Comparison of ENCODE assay signal across 24 mouse cellular contexts in the genomic region with DNA sequence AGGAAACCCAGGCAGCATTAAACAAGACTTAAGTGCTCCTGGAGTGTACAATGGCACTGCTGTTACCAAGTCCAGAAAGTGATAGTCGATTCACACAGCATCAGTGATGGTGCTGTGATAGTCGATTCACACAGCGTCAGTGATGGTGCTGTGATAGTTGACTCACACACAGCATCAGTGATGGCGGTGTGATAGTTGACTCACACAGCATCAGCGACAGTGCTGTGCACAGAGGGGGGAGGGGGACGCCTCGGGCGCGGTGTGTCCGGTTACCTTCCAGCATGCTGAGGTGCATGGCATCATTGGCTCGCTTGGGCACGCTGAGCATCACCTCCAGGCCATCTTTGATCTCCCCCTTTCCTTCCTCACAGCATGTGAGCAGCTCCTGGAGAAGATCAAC.
A peak's percentile ranks its signal among the peaks of the same experiment; 100 is the strongest.
DNase-seq lines count a peak whose midpoint lies in the region; ATAC-seq and TF ChIP-seq lines count a peak whose summit lies in the region.
"Had no signal": no experiment of that assay in that cellular context is flagged by ENCODE, and none has a peak within 500 bp of the region (broad histone marks: within the 10 kb centered on the region; RNA-seq: fewer than 3 reads in every experiment).

No protein-coding gene starts in this region.

- no peaks in the 10 kb centered on the region; the same call in 1 of the 2 replicates for H3K36me3 ChIP-seq in heart, adult 2 months (ENCODE audit: control insufficient read depth, insufficient read depth, low read length)

- no peak overlapping the region for H3K4me3 ChIP-seq in heart, adult 2 months
- H3K4me3 ChIP-seq: embryonic facial prominence, embryonic 15.5 days; heart, embryonic 15.5 days; midbrain, embryonic 15.5 days; neural tube, embryonic 15.5 days had no signal

- no peaks in the 10 kb centered on the region for H3K79me2 ChIP-seq in heart, adult 2 months (replicated peaks; ENCODE audit: control insufficient read depth, insufficient read depth, low read length)

- no peak for TF ChIP-seq EP300 in heart, adult 2 months (IDR thresholded peaks at IDR 0.05; ENCODE audit: insufficient read depth, low read depth, low read length)

- DNase-seq in frontal cortex, postnatal 14 days (ENCODE audit: low spot score in 2 of 2): no peak
- DNase-seq in CD4-positive helper T cell, adult 2 months (ENCODE audit: low read depth, low spot score): peak; percentile 76
- peak; percentile 75 for DNase-seq in brain, adult 2 months (ENCODE audit: low read depth, low spot score)
- DNase-seq in adipocyte (ENCODE audit: low spot score): no peak
- no peak for DNase-seq in heart, adult 2 months
- DNase-seq in embryo, embryonic 11 days: no peak
- DNase-seq: cerebellum, adult 9-10 months; gastrocnemius, postnatal 25 days; heart, postnatal 36 days; kidney, adult 9 months; kidney, postnatal 14 days; layer of hippocampus, postnatal 36 days; lung, embryonic 14.5 days; right cerebral cortex, adult 18-20 months had no signal

- no peak for TF ChIP-seq CTCF in heart, adult 2 months (IDR thresholded peaks at IDR 0.05)

- H3K27ac ChIP-seq in heart, adult 2 months: no peak overlapping the region
- H3K27ac ChIP-seq: embryonic facial prominence, embryonic 15.5 days; heart, embryonic 15.5 days; hindbrain, embryonic 14.5 days; liver, embryonic 14.5 days; midbrain, embryonic 15.5 days; neural tube, embryonic 15.5 days had no signal

- H3K4me1 ChIP-seq in heart, adult 2 months (ENCODE audit: control insufficient read depth, insufficient read depth, low read length): 0 out of 2 replicates have a peak, but pooled peaks cover 1% of the 10 kb centered on the region
- H3K4me1 ChIP-seq: embryonic facial prominence, embryonic 15.5 days; heart, embryonic 15.5 days; midbrain, embryonic 15.5 days; neural tube, embryonic 15.5 days had no signal

- H3K27me3 ChIP-seq in heart, adult 2 months (ENCODE audit: control insufficient read depth, insufficient read depth, low read length): no peaks in the 10 kb centered on the region
- H3K27me3 ChIP-seq: embryonic facial prominence, embryonic 15.5 days; heart, embryonic 15.5 days; midbrain, embryonic 15.5 days; neural tube, embryonic 15.5 days had no signal

- intact Hi-C loops in heart, adult 2 months (cut with DNase I): no loop called here

- H3K9ac ChIP-seq in heart, adult 2 months (ENCODE audit: low read depth, low read length): no peak overlapping the region
- H3K9ac ChIP-seq: embryonic facial prominence, embryonic 15.5 days; heart, embryonic 15.5 days; hindbrain, embryonic 14.5 days; liver, embryonic 14.5 days; lung, embryonic 14.5 days; midbrain, embryonic 15.5 days; neural tube, embryonic 15.5 days had no signal

- peak; percentile 68 for ATAC-seq in frontal cortex, adult (ENCODE audit: low TSS enrichment)
- 0 out of 2 replicates have a peak, but pooled peaks have one; percentile 13 for ATAC-seq in monocyte, adult 5-6 weeks (replicated peaks; ENCODE audit: insufficient number of reproducible peaks, low FRiP score, low TSS enrichment, poor library complexity, severe bottlenecking)
- ATAC-seq: forebrain, embryonic 14.5 days; intestine, embryonic 16.5 days; midbrain, embryonic 15.5 days had no signal

- 92% methylated on average over 12 of the region's 12 CpGs for WGBS in heart, adult 2 months

- no peak for TF ChIP-seq POLR2A in heart, adult 2 months (IDR thresholded peaks at IDR 0.05; ENCODE audit: insufficient read depth, low read depth, low read length)

Comparison
In these comparisons a context has a peak if more than half of its experiments do, and no peak if none do; other contexts are left out.
1. DNase-seq: peak in CD4-positive helper T cell, adult 2 months (single experiment) and brain, adult 2 months (single experiment); none in frontal cortex, postnatal 14 days (0 of 2), adipocyte (single experiment), heart, adult 2 months (0 of 2) and embryo, embryonic 11 days (single experiment).